Mouse (Mus musculus) kidney, adult 9 months (tissue): ENCODE measurements around the gene Wdr61.

ENCODE experiments used
- DNase-seq: peaks from one replicate; pipeline ENCODE4 v3.0.0; 2022

Gene Wdr61

GRCm38 (mm10) chr9:54671962-54672361 lies 62.4 kb downstream of the Wdr61 start:
- no peak for DNase-seq

GRCm38 (mm10) chr9:54668455-54668854 lies 65.9 kb downstream of the Wdr61 start:
- no peak for DNase-seq

- no peak for DNase-seq
These were observed 68.2 kb downstream of the Wdr61 start for GRCm38 (mm10) chr9:54666116-54666515.
